Mouse (Mus musculus) thymus, adult 2 months (tissue): ENCODE data around the gene Bhlhe41.

Experiments used
- CTCF ChIP-seq: fragments of 200-500 bp; IDR thresholded peaks from 2 replicates; pipeline ENCODE4 v1.5.1; 2012; ENCODE audit warnings: mild to moderate bottlenecking, control low read depth, low read length, moderate library complexity, borderline replicate concordance; ENCODE audit not compliant: control insufficient read depth, poor library complexity, insufficient read depth; ENCODE audit errors: extremely low read depth
- POLR2A ChIP-seq: fragments of 200-500 bp; IDR thresholded peaks from 2 replicates; pipeline ENCODE4 v1.6.1; 2012; ENCODE audit warnings: mild to moderate bottlenecking, low read length, control low read depth, moderate library complexity; ENCODE audit not compliant: control insufficient read depth, poor library complexity, insufficient read depth; ENCODE audit errors: extremely low read depth

DNA sequence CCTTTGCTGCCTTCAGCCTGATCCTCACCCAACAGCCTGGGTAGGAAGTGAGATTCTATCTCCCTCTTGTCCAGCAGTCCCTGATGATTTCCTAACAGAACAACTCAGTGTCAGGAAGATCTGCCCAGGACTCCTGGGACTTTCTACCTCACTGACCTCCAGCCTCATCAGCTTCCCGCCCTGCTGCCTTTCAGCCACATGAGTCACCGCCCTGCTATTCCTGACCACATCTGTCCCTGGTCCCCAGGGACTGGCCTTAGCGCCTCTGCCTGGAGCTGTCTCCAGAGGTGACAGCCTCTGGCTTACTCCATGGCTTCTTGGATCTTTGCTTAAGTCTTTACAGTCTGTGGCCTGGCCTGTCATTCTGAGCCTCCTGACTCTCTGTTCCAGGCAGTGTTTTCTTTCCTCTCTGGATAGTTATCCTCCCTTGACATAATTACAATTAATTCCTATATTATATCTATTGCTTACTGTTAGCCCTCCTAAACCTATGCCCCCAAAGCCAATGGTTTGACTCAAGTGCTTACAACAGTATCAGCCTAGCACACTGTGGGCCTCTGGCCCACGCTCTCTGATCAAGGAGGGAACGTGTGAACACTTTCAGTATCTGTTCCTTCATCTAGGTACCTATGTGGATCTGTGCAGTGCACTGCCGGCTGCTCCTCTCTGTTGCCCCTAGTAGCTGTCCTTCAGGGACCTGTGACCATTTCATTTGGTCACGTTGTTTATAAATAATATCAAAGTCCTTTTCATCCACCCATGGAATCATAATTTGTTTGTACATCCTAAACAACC lies 40.9 kb upstream of the Bhlhe41 start:
- TF ChIP-seq CTCF (no peak), POLR2A (no peak)
